In genomic region chr6:89492368-89492767, GRCm38 (mm10) we compare ENCODE assay signal across 22 mouse cellular contexts.
DNase-seq lines count a peak whose midpoint lies in the region; ATAC-seq and TF ChIP-seq lines count a peak whose summit lies in the region.
"Had no signal": no experiment of that assay in that cellular context is flagged by ENCODE, and none has a peak within 500 bp of the region (broad histone marks: within the 10 kb centered on the region; RNA-seq: fewer than 3 reads in every experiment).

No protein-coding gene starts in this region.

- no peaks in the 10 kb centered on the region for H3K27me3 ChIP-seq in CH12.LX (replicated peaks)
- no peaks in the 10 kb centered on the region for H3K27me3 ChIP-seq in kidney, embryonic 14.5 days (ENCODE audit: control insufficient read depth, insufficient read depth, low read length)
- H3K27me3 ChIP-seq: Patski had no signal

- no peak overlapping the region for H3K4me3 ChIP-seq in CH12.LX (replicated peaks in 1 of 3; ENCODE audit: low read depth in 2 of 3, low read length in 2 of 3, poor library complexity in 1 of 3)
- H3K4me3 ChIP-seq in kidney, embryonic 14.5 days (ENCODE audit: low read length): no peak overlapping the region

- H3K4me1 ChIP-seq in CH12.LX (ENCODE audit: control insufficient read depth in 1 of 2, insufficient read depth in 2 of 2): peaks cover 18 to 53% of the 10 kb centered on the region in 2 experiments
- H3K4me1 ChIP-seq in kidney, embryonic 14.5 days (ENCODE audit: control insufficient read depth, insufficient read depth, low read length): no peaks in the 10 kb centered on the region

- no peak overlapping the region for H3K4me2 ChIP-seq in CH12.LX (ENCODE audit: insufficient read depth, low read depth, poor library complexity, severe bottlenecking)
- H3K4me2 ChIP-seq in kidney, embryonic 14.5 days (replicated peaks; ENCODE audit: low read depth, low read length): no peak overlapping the region

- no peak for TF ChIP-seq RAD21 in CH12.LX (IDR thresholded peaks at IDR 0.05; ENCODE audit: low read depth, low read length)

- H3K79me2 ChIP-seq in CH12.LX (replicated peaks; ENCODE audit: control insufficient read depth, extremely low read depth, insufficient read depth, poor library complexity, severe bottlenecking): no peaks in the 10 kb centered on the region

- no peak overlapping the region for H3K9ac ChIP-seq in CH12.LX (ENCODE audit: insufficient read depth, low read depth)
- H3K9ac ChIP-seq in kidney, embryonic 14.5 days (ENCODE audit: low read depth, low read length): no peak overlapping the region

- TF ChIP-seq EP300 in CH12.LX (IDR thresholded peaks at IDR 0.05; ENCODE audit: low read length): peak; percentile 19; the same call in 1 of the 2 replicates

- DNase-seq in heart, adult 11 months: peak; percentile 64
- no peak for DNase-seq in heart, adult 8-10 months (ENCODE audit: low spot score)
- DNase-seq in 416B (ENCODE audit: low read depth) (peak; percentile 7), CH12.LX (ENCODE audit: extremely low read depth) (no peak)
- DNase-seq in right cerebral cortex, postnatal 25 days: no peak
- DNase-seq: adrenal gland, adult 2 months; adrenal gland, adult 8-10 months; adrenal gland, postnatal 10 days; adrenal gland, postnatal 14 days; adrenal gland, postnatal 25 days; adrenal gland, postnatal 36 days; B cell, adult 2 months; cerebellum, adult 11 months; cerebellum, adult 11-12 months; cerebellum, adult 18-20 months; cerebellum, adult 2 months; cerebellum, adult 8-10 months had no signal

- TF ChIP-seq CTCF in CH12.LX (conservative IDR thresholded peaks at IDR 0.05 in 1 of 2, IDR thresholded peaks at IDR 0.05 in 1 of 2; ENCODE audit: low read depth in 2 of 2, low read length in 2 of 2): no peak

- ATAC-seq in kidney, embryonic 14.5 days (ENCODE audit: low FRiP score, low TSS enrichment): no peak
- ATAC-seq: activated CD4-positive, CD25-positive, alpha-beta regulatory T cell, adult 4 months; CD4-positive, CD25-positive, alpha-beta regulatory T cell, adult 4 months; Patski had no signal

- dilution Hi-C loops in CH12.LX (cut with MboI; ENCODE audit: extremely low pct_ligation_motif_present, extremely low pct_unique_long_range_greater_than_20kb, low sequenced_read_pairs): no loop called here

- H3K9me3 ChIP-seq in CH12.LX (replicated peaks; ENCODE audit: low read length): no peaks in the 10 kb centered on the region
- H3K9me3 ChIP-seq in kidney, embryonic 14.5 days (ENCODE audit: control insufficient read depth, low read length): no peaks in the 10 kb centered on the region
- H3K9me3 ChIP-seq: G1E had no signal

- H3K27ac ChIP-seq in CH12.LX (ENCODE audit: insufficient read depth, low read depth): no peak overlapping the region
- H3K27ac ChIP-seq in kidney, embryonic 14.5 days (ENCODE audit: low read depth, low read length): no peak overlapping the region

- in situ Hi-C loops in CH12.LX (cut with MboI; ENCODE audit: low pct_ligation_motif_present, low pct_unique_long_range_greater_than_20kb, low sequenced_read_pairs): no loop called here

- TF ChIP-seq POLR2A in CH12.LX (IDR thresholded peaks at IDR 0.05; ENCODE audit: low read depth, low read length): no peak

- WGBS in kidney, embryonic 14.5 days: 82% methylated on average over 4 of the region's 4 CpGs

- no peaks in the 10 kb centered on the region for H3K36me3 ChIP-seq in CH12.LX (replicated peaks in 1 of 2; ENCODE audit: control insufficient read depth in 1 of 2, insufficient read depth in 1 of 2, low read length in 1 of 2)
- H3K36me3 ChIP-seq in kidney, embryonic 14.5 days (ENCODE audit: control insufficient read depth, insufficient read depth, low read length): no peaks in the 10 kb centered on the region
- H3K36me3 ChIP-seq: G1E had no signal

TF ChIP-seq in CH12.LX, 34 proteins besides CTCF, POLR2A, EP300 and RAD21:
- TF ChIP-seq TBP (conservative IDR thresholded peaks at IDR 0.05; ENCODE audit: low read depth, low read length): 0 out of 2 replicates have a peak, but pooled peaks have one; percentile 14
- no peak for TF ChIP-seq E2F4 (IDR thresholded peaks at IDR 0.05; ENCODE audit: insufficient replicate concordance, low read depth, low read length)
- no peak for TF ChIP-seq BHLHE40 (IDR thresholded peaks at IDR 0.05; ENCODE audit: low read depth, low read length)
- no peak for TF ChIP-seq SMC3 (IDR thresholded peaks at IDR 0.05; ENCODE audit: low read depth, low read length)
- no peak for TF ChIP-seq JUN (IDR thresholded peaks at IDR 0.05; ENCODE audit: insufficient read depth, low read depth, low read length)
- TF ChIP-seq MYC (IDR thresholded peaks at IDR 0.05; ENCODE audit: low read depth, low read length): no peak
- TF ChIP-seq TCF12 (IDR thresholded peaks at IDR 0.05; ENCODE audit: low read depth, low read length): peak; percentile 71
- TF ChIP-seq USF1 (IDR thresholded peaks at IDR 0.05; ENCODE audit: low read depth, low read length): no peak
- no peak; the same call in 1 of the 2 replicates for TF ChIP-seq ETS1 (conservative IDR thresholded peaks at IDR 0.05; ENCODE audit: low read depth, low read length)
- no peak for TF ChIP-seq MAZ (IDR thresholded peaks at IDR 0.05; ENCODE audit: low read depth, low read length)
- 0 out of 2 replicates have a peak, but pooled peaks have one; percentile 28 for TF ChIP-seq IRF4 (IDR thresholded peaks at IDR 0.05; ENCODE audit: low read depth, low read length)
- no peak for TF ChIP-seq ZNF384 (IDR thresholded peaks at IDR 0.05; ENCODE audit: low read depth, low read length)
TF ChIP-seq in CH12.LX: peak in this region for 3.

Comparison
In these comparisons a context has a peak if more than half of its experiments do, and no peak if none do; other contexts are left out.
1. DNase-seq: peak in heart, adult 11 months (single experiment) and 416B (single experiment); none in heart, adult 8-10 months (single experiment), CH12.LX (single experiment) and right cerebral cortex, postnatal 25 days (single experiment).